Mouse (Mus musculus) megakaryocyte progenitor cell, adult 5-6 weeks (primary cell): ENCODE data around the gene Tmbim4. TPM values are rescaled to one million over a fixed set of nuclear protein-coding genes. Genes with fewer than 3 reads are reported as not detected.
"Not testable (repeated sequence)": the region's sequence is repeated elsewhere in the genome, so short reads cannot be mapped to it uniquely, and the experiment has no call there.

Source experiments
- ATAC-seq: replicated peaks from 2 replicates; pipeline ENCODE4 v1.8.0; 2016; ENCODE audit warnings: mild to moderate bottlenecking, moderate TSS enrichment, inconsistent platforms; ENCODE audit not compliant: poor library complexity
- total RNA-seq, 2 experiments: library from RNA; stranded (forward) in 1 of 2; stranded (reverse) in 1 of 2; fragments of 157-497, 149-512 nt in 1 of 2; fragments of 200-1000 nt in 1 of 2; gene quantifications; 2 replicates each; pipeline versions ENCODE4 v1.2.3 to v1.2.4; 2015 to 2017

The Tmbim4 gene
- total RNA-seq, 2 experiments from 2014 or later, result 123 to 124 TPM

DNA sequence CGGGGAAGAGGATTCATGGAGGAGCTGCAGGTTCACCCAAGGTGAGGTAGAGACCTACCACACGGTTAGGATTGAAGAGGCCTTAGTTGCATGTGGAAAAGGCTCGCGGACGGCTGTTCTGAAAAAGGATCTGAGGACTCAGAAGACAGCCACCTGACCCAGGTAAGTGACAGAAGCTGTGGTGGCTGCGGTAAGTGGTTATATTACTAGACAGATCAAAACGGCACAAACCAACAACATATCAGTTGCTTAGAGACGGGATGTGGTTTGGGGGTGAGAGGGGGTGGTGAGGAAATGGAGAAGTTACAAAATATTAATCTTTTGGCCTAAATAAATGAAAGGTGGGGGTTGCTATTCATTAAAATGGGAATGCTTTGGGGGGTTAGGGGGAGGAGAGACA lies 8.1 kb upstream of the Tmbim4 start:
- peak; percentile 69 for ATAC-seq

DNA sequence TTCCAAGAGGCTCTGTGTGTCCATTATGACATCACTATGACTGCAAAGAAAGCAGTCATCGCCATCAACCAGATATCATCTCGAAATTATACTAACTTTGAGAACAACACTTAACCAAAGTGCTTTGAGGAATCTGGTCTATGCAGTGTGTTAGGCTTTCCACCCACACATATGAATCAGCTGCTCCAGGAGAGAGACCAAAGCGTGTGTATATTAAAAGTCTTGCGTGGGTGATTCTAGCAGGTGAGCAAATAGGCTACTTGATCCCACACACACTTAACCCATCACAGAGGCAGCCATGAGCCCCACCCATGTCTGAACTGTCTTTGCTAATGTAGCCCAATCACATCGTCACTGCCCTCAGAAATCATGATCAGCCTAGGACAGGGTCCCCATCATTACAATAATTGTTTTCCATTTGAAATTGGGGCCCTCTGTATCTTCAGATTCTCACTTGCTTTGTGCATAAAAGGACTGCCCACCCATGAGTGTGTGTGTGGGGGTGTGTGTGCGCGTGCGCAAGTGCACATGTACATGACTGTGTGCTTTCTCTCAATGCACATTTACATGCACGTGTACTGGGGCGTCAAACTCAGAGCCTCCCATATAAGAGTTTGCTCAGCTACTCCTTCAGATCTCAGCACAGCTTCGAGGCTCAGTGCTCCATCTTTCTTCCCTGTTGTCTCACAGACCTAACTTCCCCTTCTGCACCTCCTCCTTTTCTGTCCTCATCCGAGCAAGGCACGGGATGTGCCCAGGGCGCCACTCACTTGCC lies 4.1 kb upstream of the Tmbim4 start:
- ATAC-seq, result peak; percentile 21; the same call in 1 of the 2 replicates

DNA sequence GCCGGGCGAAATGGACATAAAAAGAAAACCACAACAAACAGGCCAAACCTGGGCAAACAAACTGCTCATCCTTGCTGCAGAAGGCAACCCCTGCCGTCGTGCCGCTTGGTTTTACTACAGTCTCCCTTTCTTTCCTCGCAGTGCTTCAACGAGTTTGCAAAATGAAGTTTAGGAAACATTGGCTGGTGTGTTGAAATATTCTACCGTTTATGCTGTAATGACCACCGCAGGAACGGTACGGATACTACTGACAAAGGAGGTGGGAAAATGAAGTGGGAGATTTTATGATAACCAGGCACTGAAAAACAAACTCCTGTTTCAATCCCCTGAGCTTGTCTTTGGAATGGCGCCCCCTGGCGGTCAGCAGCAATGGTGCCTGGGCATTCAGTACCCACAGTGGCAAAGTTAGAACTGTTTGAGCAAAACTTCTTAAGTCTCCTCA lies 592 bp downstream of the Tmbim4 start, which contains the start of gene Irak3:
Gene Irak3 (minus strand): TSS at position 170 of the 442 bp plus-strand sequence.
- peak; percentile 70 for ATAC-seq

DNA sequence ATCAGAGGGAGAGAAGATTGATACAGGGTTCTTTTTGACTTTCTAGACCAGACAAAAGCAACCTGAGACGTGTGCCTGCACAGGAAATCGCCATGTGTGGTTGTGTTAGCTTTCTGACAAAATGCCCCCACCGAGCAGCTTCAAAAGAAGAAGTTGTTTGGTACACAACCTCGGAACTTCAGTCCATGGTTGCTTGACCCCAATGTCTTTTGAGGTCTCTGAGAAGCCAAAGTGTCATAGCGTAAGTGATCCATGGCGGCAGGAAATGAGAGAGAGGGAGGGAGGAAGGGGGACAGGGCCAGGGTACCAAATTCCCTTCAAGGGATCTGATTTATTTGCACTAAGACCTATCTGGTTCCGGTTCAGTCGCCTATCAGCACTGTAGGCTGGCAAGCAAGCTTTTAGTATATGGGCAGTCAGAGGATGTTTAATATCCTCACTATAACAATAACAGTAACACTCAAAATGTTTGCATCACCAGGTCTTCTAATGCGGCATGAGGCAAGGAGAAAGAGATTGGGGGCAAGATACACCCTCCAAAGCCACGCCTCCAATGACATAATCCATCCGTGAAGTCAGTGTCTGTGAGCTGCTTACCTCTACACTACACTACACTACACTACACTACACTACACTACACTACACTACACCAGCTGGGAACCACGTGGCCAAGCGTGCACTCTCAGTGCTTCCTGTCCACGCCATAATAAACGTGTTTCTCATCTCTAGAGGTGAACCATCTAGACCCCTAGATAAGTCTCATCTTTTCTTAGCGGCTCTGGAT lies 1.3 kb downstream of the Tmbim4 start:
- peak; percentile 21 for ATAC-seq

DNA sequence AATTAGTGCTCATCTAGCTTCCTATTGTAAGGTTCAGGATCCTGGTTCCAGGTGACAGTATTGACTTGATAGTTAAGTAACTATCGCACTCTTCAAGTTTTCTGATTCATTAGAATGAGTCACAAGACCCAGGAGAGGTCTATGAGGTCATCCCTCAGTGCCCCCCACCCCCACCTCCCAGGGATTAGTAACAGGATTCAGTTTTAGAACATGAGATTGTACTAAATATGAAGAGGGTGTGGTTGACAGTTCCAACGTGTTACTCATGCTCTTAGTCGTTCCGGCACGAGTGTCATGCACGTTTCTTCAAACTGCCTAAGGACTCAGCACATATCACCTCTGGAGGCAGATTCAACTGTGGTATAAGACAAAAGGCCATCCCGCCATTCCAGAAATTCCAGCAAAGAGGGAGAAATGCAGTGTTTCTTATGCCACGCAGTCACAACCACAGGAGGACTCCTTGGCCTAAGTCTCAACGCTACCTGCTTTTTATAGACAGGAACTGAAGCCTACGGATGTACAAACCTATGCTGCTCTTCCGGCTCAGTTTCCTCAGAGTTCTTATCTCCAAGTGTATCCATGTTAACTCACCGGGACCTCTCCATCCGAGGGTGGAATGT lies 3.3 kb downstream of the Tmbim4 start:
- no peak for ATAC-seq

DNA sequence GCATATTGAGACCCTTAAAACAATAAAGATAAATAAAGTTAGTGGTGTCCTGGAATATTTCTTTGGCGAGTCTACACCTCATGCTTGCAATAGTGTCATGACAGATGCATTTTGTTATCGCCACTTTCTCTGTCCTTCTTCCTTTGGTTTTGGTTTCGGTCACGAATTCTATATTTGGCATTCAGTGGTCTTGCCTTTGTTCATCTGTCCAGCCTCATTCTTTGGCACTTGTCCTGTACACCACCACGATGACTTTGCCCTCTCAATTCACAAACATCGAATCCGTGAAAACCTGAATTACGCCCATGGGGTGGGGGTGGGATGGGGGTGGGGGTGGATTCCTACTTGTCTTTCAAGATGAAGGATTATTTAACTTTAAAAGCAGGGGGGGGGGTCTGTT lies 6.6 kb downstream of the Tmbim4 start:
- no peak; the same call in 1 of the 2 replicates for ATAC-seq

DNA sequence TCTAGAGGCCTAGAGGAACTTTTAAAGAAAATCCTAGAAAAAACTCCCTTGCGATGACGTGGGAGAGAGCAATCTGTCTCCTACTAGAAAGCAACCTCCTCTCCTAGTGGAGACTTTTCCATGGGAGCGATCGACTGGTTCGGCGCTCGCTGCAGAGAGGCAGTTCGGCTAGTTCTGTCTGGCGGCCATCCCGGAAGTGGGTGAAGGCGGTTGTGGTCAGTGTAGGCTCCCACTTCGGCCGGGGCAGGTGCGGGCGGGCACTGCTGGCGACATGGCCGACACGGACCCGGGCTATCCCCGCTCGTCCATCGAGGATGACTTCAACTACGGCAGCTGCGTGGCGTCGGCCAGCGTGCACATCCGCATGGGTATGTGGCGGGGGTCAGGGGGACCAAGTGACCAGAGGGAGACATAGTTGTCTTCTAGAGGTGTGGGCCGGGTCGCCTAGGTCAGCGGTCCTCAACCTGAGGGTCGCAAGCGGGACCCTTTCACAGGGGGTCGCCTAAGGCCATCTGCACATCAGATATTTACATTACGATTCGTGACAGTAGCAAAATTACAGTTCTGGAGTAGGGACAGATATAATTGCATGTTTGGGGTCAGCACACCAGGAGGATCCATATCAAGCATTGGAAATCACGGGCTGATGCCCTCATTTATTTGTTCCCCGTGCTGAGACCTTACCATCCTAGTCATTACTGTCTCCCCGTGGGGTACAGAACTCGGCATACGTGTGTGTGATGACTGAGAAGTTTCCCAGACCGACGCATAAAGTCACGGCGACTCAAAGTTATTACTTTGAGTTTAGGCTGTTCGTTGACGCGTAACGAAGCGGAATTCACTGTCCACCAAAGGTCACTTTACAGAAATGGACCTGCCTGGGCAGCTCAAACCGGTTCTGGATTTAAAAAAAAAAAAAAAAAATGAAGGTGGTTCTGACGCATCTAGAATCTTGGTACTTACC lies 7.5 kb downstream of the Tmbim4 start:
- ATAC-seq, result peak; percentile 93

DNA sequence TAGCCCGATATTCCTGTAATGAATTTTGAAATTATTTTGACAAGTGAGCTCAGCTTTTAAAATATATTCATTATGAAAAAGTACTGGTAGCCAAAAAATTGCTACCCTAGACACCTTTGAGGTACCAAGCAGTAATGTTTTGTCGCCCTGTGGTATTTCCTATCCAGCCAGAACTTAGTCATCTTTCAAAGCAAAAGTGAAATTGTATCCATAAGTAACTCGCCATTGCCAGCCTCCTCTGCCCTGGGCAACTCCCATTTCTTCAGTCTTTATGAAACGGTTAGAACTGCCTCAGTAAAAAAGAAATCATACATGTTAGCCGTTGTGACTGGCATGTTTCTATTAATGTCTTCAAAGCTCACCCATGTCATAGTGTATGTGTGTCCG lies 8.1 kb downstream of the Tmbim4 start:
- peak; percentile 36 for ATAC-seq

DNA sequence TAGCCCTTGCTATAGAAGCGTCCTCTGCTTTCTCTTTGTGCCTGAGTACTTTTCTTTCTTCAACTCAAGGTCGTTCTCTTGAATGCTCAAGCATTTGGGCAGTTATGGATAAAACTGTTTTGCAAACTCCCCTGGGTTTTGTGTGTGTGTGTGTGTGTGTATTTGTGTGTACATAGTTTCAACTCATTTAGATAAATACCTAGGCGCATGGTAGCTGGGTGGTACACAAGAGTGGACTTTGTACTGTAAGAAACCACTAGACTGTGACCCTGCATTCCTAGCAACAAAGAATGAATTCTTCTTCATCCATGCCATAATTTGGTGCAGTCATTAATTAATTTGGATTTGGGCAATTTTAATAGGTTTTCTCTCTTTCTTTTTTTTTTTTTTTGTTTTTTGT lies 8.7 kb downstream of the Tmbim4 start:
- no peak for ATAC-seq

DNA sequence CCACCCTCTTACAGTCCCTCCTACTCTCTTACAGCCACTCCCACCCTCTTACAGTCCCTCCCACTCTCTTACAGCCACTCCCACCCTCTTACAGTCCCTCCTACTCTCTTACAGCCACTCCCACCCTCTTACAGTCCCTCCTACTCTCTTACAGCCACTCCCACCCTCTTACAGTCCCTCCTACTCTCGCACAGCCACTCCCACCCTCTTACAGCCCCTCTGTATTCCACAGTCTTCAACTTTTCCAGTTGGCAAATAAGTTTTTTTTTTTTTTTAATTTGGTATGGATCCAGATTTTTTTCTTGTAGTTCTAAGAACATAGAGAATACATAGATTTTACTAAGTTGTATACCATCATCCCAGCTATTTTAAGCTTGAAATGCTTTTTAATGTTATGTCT lies 15.7 kb downstream of the Tmbim4 start:
- not testable (repeated sequence) for ATAC-seq

DNA sequence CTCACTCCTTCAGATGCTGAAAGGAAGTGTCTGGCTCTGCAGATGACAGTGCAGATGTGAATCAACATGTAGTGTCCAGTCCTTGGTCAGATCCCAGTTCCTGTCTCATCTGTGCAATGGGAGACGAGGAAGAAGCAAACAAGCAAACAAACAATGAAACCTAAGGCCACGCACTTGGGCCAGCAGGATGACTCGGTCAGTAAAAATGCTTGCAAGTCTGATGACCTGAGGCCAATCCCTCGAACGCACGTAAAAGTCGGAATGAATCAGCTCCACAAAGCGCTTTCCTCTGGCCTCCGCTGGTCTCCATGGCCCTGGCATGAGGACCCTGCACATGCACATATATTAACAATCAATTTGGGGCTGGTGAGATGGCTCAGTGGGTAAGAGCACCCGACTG lies 17.6 kb downstream of the Tmbim4 start:
- no peak for ATAC-seq

DNA sequence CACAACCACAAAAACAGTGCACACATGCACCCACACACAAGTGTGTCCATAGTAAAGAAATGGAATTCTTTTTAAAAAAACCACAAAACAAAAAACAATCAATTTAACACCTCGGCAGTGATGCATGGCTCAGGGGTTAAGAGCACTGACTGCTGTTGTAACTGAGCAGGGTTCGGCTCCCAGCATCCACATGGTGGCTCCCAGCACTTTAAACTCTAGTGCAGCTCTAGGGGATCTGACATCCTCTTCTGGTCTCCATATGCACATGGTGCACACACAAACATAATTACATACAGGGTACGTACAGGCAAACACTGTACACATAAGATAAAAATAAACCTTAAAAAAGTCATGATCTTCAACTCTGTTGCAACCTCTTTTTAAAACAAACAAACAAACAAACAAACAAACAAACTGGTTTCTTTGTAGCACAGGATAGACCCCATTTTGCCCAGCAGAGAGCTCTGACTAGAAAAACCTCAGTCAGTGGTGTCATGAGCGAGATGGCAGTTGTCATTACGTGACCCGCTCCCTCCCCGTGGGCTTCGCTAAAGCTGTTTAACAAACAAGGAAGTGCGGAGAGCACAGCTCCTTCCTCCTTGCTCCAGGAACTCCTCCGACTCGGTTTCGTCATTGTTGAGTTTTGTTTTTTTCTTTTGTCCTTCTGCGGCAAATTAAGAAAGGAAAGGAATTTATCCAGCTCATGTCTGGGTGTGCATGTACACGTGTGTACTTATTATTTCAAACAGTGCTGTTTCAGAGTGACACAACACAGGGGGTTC lies 18.4 kb downstream of the Tmbim4 start:
- peak; percentile 97 for ATAC-seq

DNA sequence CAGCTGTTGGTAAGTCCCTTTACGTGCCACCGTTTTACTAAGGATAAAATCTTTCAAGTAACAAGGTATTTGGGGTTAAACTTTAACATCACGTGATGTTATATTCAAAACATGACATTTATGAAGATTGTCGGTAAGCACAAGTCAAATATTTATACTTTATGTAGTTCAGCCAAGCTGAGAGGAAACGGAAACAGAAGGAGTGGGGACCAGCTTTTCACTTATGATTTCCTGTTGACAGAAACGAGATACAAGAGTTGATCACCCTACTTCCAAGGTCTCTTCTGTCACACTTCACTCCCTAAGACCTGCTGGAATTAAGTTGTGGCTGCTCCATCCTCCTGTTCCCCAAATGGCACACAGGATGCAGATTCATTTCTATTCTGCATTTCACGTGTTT lies 19.4 kb downstream of the Tmbim4 start:
- ATAC-seq, result no peak

DNA sequence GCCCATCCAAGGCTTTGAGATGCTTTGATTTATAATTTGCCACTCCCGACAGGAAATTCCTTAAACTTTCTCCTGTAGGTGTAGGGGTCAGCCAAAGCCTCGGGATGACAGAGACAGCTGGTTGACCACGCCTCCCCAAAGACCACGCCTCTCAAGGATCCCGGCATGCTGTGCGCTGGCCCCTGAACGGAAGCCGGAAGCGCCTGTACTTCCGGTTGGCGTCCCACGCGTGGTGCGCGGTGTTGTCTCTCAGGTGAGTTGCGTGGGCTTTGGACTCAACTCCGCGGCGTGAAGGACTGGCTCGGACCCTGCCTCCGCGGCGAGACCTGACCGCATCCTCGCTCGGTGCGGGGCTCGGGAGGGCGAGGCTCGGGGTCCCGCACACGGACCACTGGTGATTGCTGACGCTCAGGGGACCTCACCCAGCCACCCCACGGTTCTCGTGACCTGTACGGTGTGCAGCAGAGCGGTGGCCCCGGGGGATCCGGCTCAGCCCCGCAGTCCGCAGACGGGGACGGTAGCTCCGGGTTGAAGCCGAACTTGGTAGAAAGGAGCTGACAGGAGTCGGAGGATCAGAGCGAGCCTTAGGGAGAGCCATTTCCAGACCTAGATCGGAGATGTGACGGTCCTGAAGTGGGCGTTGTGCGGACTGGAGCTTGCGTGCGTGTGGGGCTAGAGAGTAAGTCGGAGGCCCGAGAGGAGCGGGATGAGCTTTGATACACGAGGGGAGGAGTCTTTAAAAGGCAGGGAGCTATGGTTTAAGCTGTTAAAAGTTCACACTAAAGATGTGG lies 25.7 kb downstream of the Tmbim4 start, which contains the start of gene Llph:
Gene Llph (plus strand): TSS at position 200 of the 791 bp plus-strand sequence.
- peak; percentile 91 for ATAC-seq

DNA sequence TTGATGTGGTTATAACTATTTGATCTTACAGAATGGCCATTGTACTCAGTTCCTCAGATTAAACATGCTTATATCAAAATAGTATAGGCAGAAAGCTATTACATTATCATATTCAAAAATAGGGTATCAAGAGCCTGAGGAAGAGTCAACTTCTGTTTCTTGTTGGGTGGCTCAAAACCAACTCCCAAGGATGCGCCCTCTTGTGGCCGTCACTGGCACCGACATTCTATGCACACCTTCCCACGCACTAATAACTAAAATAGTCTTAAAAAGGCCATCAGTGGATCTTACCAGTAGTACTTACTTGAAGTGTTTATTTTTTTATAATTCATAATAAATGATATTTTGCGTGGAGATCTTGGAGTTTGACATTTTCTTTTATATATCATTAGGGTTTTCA lies 30.3 kb downstream of the Tmbim4 start:
- peak; percentile 59 for ATAC-seq

DNA sequence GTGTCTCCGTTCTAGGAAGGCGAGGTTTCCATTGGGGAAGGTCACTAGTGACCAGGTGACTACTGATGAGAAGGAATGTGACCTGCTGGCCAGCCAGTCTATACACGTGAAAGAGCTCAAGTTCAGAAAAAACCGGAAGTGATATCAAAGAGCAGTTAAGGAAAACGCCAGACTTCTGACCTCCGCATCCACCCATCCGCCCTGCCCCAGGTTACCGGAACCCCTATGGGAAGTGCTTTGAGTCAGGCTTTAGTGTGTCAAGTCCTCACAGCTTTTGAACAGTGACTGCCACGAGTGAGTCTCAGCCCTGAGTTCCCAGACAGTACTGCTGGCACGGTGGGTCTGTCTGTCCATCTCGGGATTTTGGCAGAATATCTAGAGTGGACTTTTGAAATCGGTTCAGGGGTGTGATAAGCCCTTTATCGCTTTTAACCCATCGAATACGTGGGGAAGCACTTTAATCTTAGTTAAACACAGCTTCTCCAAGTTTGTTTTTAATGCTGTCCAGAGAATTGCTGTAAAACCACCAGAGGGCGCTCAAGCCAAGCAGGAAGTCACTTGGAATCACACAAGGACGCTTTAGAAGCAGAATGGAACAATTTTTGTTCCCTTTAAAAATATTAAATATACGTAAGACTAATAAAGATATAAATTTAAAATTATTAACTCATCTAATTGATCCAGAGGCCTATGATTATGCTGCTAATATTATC lies 32.4 kb downstream of the Tmbim4 start:
- ATAC-seq, result peak; percentile 75

DNA sequence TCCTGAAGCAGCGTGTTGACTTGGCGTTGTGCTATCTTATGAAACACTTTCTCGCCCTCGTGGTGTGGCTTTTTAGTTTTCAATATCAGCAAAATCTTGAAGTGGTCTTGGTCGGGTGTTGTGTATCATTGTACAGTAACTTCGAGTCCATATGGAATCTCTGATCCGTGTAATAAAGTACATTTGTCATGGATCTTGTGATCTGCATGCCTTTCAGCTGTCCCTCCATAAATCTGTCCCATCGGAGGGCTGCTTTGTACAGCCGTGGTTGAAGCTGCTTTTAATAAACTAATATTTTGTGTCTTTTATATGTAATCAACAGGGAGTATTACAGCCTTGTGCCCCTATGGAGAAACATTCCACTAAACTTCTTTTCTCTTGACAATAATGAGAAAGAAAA lies 35.5 kb downstream of the Tmbim4 start:
- no peak for ATAC-seq

DNA sequence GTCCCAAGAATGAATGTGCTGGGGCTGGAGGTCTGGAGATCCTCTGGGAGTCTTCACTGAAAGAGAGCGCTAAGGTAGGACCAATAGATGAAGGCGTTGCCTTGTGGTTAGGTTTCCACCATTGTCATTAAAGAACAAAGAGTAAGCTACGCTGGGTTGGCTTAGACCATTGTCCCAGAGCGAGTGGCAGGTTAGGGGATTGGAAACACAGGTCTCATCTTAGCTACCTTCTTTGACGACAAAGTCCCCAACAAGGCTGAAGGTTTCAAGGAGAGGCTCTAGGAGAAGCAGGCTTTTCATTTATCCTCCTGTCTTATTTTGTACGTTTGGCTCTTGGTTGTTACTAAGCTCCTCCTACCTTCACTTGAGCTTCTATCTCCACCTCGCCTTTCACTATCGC lies 36.9 kb downstream of the Tmbim4 start:
- ATAC-seq, result no peak
